Mouse (Mus musculus) neural tube, embryonic 14.5 days (tissue): Measurements from ENCODE around the gene Gm10382. TPM values are rescaled to one million over a fixed set of nuclear protein-coding genes. Genes with fewer than 3 reads are reported as not detected.
"Not testable (repeated sequence)": the region's sequence is repeated elsewhere in the genome, so short reads cannot be mapped to it uniquely, and the experiment has no call there.

Experiments used
- ATAC-seq: fragments of 200-750 bp; cut with Nextera tagmentation; 2 replicates; pipeline ENCODE4 v1.8.0; 2017; ENCODE audit warnings: low read depth, mild to moderate bottlenecking, moderate TSS enrichment, moderate library complexity
- H3K27ac ChIP-seq: fragments of 300-500 bp; sonication (generic); 2 replicates; pipeline ENCODE4 v1.5.1; 2014; ENCODE audit warnings: low read depth, mild to moderate bottlenecking, control low read depth, low read length, moderate library complexity, mixed read lengths
- H3K27me3 ChIP-seq: fragments of 300-500 bp; sonication (generic); 2 replicates; pipeline ENCODE4 v1.6.1; 2014; ENCODE audit warnings: low read length; ENCODE audit not compliant: control insufficient read depth, insufficient read depth
- H3K36me3 ChIP-seq: fragments of 300-500 bp; sonication (generic); 2 replicates; pipeline ENCODE4 v1.6.1; 2014; ENCODE audit warnings: low read length, mixed read lengths; ENCODE audit not compliant: control insufficient read depth, insufficient read depth
- H3K4me1 ChIP-seq: fragments of 300-500 bp; sonication (generic); 2 replicates; pipeline ENCODE4 v1.6.1; 2014; ENCODE audit warnings: low read length; ENCODE audit not compliant: control insufficient read depth, insufficient read depth
- H3K4me2 ChIP-seq: fragments of 300-500 bp; sonication (generic); 2 replicates; pipeline ENCODE4 v1.6.1; 2014; ENCODE audit warnings: mild to moderate bottlenecking, low read depth, low read length, control low read depth
- H3K4me3 ChIP-seq: fragments of 300-500 bp; sonication (generic); 2 replicates; pipeline ENCODE4 v1.5.1; 2014; ENCODE audit warnings: low read depth, low read length, control low read depth, mixed read lengths
- H3K9ac ChIP-seq: fragments of 300-500 bp; sonication (generic); replicated peaks from 2 replicates; pipeline ENCODE4 v1.6.1; 2014; ENCODE audit warnings: low read depth, mild to moderate bottlenecking, control low read depth, low read length, mixed read lengths
- H3K9me3 ChIP-seq: fragments of 300-500 bp; sonication (generic); 2 replicates; pipeline ENCODE4 v1.6.1; 2016; ENCODE audit warnings: low read length; ENCODE audit not compliant: control insufficient read depth
- WGBS: fragments of 180-500 bp; shearing (Covaris S2); extraction: QIAGEN DNeasy Blood & Tissue Kit; methylation state at CpG from one replicate; pipeline ENCODE4 v1.1.7; 2014; 5-methylcytosine and 5-hydroxymethylcytosine counted together
- polyA plus RNA-seq: library from polyadenylated mRNA; unstranded; fragments of >200 nt; fragmentation: Nextera tagmentation; extraction: Ambion mirVana; gene quantifications from 2 replicates; pipeline ENCODE4 v1.2.1, GENCODE M21; 2014

The Gm10382 gene
- polyA plus RNA-seq, 1 experiment from 2014 or later: 0.50 TPM

DNA sequence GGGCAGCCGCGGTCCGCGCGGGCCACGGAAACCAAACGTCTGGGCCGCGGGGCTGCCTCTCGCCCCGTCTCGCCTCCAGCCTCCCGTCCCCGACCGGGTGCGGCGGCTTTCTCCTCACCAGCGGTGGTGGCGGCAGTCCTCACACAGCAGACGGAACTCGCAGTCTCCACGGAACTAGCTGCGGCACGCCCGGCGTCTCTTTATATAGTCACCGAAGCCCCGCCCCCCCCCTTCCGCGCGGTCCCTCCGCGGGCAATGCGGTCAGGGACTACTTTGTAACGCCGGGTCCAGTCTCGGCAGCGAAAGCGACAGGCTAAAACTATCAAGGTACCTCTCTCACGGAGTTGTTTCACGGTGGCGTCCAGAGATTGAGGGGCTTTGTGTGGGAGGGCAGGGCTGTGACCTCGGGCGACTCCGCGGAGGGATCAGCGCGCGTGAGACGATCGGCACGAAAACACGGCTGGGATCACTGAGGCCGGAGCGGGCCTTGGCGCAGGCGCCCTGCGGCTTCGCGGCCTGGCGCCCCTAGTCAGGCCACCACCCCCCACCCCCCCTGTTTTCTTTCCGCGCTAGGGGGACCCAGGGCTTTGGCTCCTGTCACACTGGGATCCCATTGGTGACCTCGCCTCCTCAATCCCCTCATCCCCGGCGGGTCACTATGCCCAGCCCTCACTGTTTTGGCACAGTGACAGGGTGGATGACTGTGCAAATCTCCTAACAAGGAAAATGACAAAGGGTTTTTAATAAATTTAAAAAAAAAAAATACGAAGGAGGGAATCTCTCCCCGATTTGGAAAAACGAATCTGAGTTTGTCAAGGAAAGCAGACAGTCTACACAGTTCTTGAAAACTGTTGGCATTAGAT lies 688 bp downstream of the Gm10382 start, which contains the start of gene Ubc:
Ubc (minus strand) TSS at position 624 of the 863 bp plus-strand sequence.
- H3K9ac ChIP-seq: peak within 1 kb of the TSS; percentile 95
- peak; percentile 70 for ATAC-seq
- H3K4me2 ChIP-seq: peak within 1 kb of the TSS; percentile 99
- H3K36me3 ChIP-seq: peaks cover 8% of the 10 kb centered on the region
- H3K4me1 ChIP-seq: peaks cover 32% of the 10 kb centered on the region
- no peaks in the 10 kb centered on the region for H3K9me3 ChIP-seq
- peak within 1 kb of the TSS; percentile 100 for H3K4me3 ChIP-seq
- H3K27me3 ChIP-seq: no peaks in the 10 kb centered on the region
- peak within 1 kb of the TSS; percentile 98 for H3K27ac ChIP-seq
- WGBS: under 1% methylated on average over 61 of the region's 69 CpGs

DNA sequence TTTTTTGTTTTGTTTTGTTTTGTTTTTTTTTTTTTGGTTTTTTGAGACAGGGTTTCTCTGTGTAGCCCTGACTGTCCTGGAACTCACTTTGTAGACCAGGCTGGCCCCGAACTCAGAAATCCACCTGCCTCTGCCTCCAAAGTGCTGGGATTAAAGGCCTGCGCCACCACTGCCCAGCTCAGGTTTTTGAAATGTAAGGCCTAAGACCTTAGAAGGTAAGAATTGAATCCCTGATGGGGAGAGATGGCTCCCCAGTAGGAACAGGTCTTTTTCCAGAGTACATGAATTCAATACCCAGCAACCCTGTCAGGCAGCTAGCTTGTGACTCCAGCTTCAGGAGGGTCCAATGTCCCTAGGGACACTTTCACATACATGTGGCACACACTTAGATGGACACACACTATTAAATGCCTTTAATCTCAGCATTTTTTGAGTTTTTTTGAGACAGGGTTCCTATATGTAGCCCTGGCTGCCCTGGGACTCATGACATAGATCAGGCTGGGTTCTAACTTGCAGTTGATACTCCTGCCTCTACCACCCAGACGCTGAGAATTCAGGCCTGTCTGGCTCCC lies 1.9 kb downstream of the Gm10382 start:
- H3K4me1 ChIP-seq: peaks cover 27% of the 10 kb centered on the region
- peak overlapping the region; percentile 6; the same call in 1 of the 2 replicates for H3K27ac ChIP-seq
- H3K4me3 ChIP-seq: no peak overlapping the region
- 94% methylated on average over 3 of the region's 3 CpGs for WGBS
- no peaks in the 10 kb centered on the region for H3K27me3 ChIP-seq
- H3K9ac ChIP-seq: no peak overlapping the region
- H3K9me3 ChIP-seq: no peaks in the 10 kb centered on the region
- no peak overlapping the region for H3K4me2 ChIP-seq
- no peaks in the 10 kb centered on the region for H3K36me3 ChIP-seq
- ATAC-seq: no peak

DNA sequence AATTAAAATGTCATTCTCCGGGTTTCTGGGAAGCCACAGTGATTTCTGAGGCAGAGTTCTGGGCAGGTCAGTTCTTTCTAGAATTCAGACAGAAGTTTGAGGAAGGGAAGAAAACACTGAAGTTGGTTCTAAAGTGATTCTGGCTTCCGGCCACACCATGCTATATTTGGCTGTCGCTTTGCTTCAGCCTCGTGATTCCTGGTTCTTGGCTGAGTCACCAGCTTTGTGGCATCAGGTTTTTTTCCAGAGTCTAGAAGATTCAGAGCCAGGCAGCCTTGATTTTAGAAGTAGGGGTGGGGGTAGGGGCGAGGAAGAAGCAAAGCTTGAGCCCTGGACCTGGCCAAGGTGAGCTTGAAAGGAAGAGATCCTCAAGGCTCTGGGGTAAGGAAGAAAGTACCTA lies 2.5 kb downstream of the Gm10382 start:
- Histone ChIP-seq H3K9me3 (no peaks in the 10 kb centered on the region), H3K4me3 (no peak overlapping the region), H3K27ac (no peak overlapping the region; the same call in 1 of the 2 replicates), H3K9ac (no peak overlapping the region), H3K4me2 (no peak overlapping the region), H3K4me1 (peaks cover 27% of the 10 kb centered on the region), H3K36me3 (no peaks in the 10 kb centered on the region), H3K27me3 (no peaks in the 10 kb centered on the region)
- 76% methylated on average over 5 of the region's 5 CpGs for WGBS
- no peak for ATAC-seq

DNA sequence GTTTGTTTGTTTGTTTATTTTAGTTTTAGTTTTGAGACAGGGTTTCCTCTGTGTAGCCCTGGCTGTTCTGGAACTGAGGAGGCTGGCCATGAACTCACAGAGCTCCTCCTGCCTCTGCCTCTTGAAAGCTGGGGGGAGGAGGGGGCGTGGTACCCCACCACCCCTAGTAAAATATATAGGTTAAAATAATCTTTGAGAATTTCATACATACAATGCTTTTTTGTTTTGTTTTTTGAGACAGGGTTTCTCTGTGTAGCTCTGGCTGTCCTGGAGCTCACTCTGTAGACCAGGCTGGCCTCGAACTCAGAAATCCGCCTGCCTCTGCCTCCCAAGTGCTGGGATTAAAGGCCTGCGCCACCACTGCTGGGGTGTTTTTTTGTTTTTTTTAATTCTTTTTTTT lies 3.1 kb downstream of the Gm10382 start:
- H3K9me3 ChIP-seq, H3K36me3 ChIP-seq, H3K4me3 ChIP-seq, H3K27me3 ChIP-seq, ATAC-seq, H3K9ac ChIP-seq, H3K4me2 ChIP-seq: not testable (repeated sequence)
- WGBS: 96% methylated on average over 4 of the region's 4 CpGs
- H3K27ac ChIP-seq: peak overlapping the region; percentile 95; the same call in 1 of the 2 replicates
- H3K4me1 ChIP-seq: peaks cover 27% of the 10 kb centered on the region

DNA sequence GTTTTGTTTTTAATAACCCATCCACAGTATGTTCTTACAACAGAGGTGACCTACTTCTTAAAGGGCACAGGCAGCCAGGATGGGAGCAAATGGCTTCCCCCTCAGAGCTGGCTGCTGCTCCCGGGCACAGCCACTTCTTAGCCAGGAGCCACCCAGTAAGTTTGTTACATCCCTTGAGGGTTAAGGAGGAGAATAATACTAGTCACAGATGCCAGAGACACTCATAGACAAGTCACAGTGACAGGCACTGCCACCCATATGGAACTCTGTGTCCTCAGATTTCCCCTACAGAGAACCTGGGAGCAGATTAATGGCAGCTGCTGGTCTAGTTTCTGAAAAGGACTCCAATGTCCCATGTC lies 3.5 kb downstream of the Gm10382 start:
- Histone ChIP-seq H3K27me3 (no peaks in the 10 kb centered on the region), H3K27ac (peak overlapping the region; percentile 95), H3K36me3 (no peaks in the 10 kb centered on the region), H3K4me2 (peak overlapping the region; percentile 50; the same call in 1 of the 2 replicates), H3K9me3 (no peaks in the 10 kb centered on the region), H3K4me1 (peaks cover 27% of the 10 kb centered on the region), H3K4me3 (peak overlapping the region; percentile 20; the same call in 1 of the 2 replicates), H3K9ac (0 out of 2 replicates have a peak overlapping the region, but pooled peaks have one; percentile 7)
- no peak for ATAC-seq
- WGBS: 27% methylated on average over 1 of the region's 1 CpGs

DNA sequence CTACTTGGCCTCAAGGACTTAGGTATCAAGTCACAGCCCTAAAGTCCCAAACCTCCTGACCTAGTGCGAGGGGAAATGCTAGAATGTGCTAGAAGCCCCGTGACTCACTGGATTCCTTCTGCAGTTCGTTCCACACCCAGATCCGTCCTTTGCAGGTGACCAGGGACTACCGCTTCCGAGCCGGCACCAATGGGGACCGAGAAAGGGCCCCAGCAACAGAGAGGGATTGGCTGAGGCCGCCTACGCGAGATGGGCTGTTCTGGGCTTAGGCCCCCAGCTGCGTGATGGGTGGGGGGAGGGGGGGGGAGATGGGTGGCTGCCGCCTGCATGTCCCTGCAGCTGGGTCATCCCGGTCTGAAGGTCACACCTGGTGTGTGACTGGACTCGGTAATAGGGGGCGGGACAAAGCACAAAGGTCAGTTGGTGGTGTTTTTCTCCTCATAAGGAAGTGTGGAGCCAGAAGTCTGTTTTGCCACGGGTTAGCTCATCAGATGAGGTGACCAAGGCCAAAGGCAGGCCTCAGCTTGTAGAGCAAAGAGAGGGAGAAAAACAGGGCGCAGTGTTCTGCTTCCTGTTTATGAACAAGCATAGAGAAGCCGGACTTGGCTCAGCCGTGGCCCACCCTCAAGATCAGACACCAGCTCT lies 4.0 kb downstream of the Gm10382 start:
- H3K4me3 ChIP-seq: peak overlapping the region; percentile 20; the same call in 1 of the 2 replicates
- under 1% methylated on average over 20 of the region's 20 CpGs for WGBS
- H3K4me1 ChIP-seq: peaks cover 26% of the 10 kb centered on the region
- H3K9me3 ChIP-seq: no peaks in the 10 kb centered on the region
- no peaks in the 10 kb centered on the region for H3K27me3 ChIP-seq
- H3K9ac ChIP-seq: peak overlapping the region; percentile 41
- peak overlapping the region; percentile 50 for H3K4me2 ChIP-seq
- peak overlapping the region; percentile 95 for H3K27ac ChIP-seq
- no peaks in the 10 kb centered on the region for H3K36me3 ChIP-seq
- ATAC-seq: peak; percentile 92

DNA sequence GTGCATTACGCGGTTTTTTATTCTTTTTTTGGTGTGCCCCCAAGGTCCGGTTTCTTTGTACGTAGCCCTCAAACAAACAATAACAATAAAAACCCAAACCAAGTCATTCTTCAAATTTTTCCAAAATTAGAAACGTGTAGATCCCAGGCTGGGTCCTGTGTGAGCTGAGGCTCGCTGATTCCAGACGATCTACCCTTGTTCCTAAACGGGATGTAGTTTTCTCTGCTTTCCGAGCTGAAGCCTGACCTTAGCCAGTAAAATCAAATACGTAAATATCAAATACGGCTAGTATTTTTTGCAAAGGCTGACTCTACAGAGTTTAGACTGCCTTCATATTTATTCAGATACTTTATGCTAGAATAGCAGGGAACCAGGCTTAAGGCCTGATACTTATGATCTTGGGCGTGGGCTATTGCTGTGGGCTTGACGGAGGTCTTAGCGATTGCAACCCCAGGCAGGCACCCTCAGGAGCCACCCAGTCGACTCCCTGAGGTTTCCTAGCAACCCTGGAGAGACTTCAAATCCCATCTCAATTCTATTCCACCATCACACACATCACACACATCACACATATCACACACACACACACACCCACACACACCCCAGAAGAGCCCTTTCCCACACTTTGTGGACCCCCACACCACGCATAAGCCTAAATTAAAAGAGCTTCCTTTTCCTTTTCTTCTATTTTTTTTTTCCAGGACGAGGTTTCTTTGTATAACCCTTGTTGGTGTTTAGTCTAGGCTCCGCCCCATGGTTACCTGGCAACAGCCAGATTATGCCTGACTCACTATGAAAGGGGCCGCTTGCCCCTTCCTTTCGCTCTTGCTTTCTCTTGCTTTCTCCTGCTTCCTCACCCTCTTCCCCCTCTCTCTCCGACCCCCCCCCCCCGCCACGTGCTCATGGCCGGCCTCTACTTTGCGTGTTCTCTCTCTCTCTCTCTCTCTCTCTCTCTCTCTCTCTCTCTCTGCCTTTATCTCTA lies 4.8 kb downstream of the Gm10382 start:
- H3K4me1 ChIP-seq: peaks cover 20% of the 10 kb centered on the region; the same call in 1 of the 2 replicates
- H3K27ac ChIP-seq: peak overlapping the region; percentile 95
- H3K9ac ChIP-seq: peak overlapping the region; percentile 41
- H3K36me3 ChIP-seq: no peaks in the 10 kb centered on the region
- WGBS: 9% methylated on average over 20 of the region's 25 CpGs
- peak; percentile 62 for ATAC-seq
- H3K4me3 ChIP-seq: peak overlapping the region; percentile 20; the same call in 1 of the 2 replicates
- peak overlapping the region; percentile 50 for H3K4me2 ChIP-seq
- H3K27me3 ChIP-seq: no peaks in the 10 kb centered on the region
- H3K9me3 ChIP-seq: no peaks in the 10 kb centered on the region

DNA sequence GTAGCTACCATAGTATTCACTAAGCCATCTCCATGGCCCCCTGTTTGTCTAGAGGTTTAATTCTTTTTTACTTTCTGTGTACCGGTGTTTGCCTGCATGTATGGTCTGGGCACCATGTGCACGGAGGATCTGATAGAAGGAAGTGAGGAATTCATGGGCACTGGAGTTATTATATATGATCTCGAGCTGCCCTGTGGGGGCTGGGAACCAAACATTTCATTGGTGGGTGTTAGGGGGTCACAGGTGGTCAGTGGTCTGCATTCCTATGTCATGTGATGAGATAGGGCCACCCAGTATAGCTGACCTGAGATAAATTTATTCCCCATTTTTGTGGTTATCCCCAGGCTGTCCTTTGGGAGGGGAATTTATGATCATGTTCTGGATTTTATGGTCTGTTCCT lies 5.9 kb downstream of the Gm10382 start:
- Histone ChIP-seq H3K27me3 (no peaks in the 10 kb centered on the region), H3K4me1 (peaks cover 20% of the 10 kb centered on the region; the same call in 1 of the 2 replicates), H3K36me3 (no peaks in the 10 kb centered on the region), H3K4me3 (no peak overlapping the region), H3K9ac (no peak overlapping the region), H3K4me2 (peak overlapping the region; percentile 50; the same call in 1 of the 2 replicates), H3K27ac (peak overlapping the region; percentile 95), H3K9me3 (no peaks in the 10 kb centered on the region)
- WGBS: 55% methylated on average over 3 of the region's 3 CpGs
- ATAC-seq: no peak
